Mouse (Mus musculus) liver, adult 2 months (tissue): ENCODE data around the gene Slc45a3.

Experiments used
- CTCF ChIP-seq: fragments of 200-500 bp; IDR thresholded peaks from 2 replicates; pipeline ENCODE4 v1.5.1; 2011; ENCODE audit warnings: low read depth, low read length, control low read depth
- POLR2A ChIP-seq: fragments of 200-500 bp; IDR thresholded peaks from 2 replicates; pipeline ENCODE4 v1.6.1; 2011; ENCODE audit warnings: low read length, control low read depth; ENCODE audit not compliant: insufficient read depth; ENCODE audit errors: extremely low read depth

DNA sequence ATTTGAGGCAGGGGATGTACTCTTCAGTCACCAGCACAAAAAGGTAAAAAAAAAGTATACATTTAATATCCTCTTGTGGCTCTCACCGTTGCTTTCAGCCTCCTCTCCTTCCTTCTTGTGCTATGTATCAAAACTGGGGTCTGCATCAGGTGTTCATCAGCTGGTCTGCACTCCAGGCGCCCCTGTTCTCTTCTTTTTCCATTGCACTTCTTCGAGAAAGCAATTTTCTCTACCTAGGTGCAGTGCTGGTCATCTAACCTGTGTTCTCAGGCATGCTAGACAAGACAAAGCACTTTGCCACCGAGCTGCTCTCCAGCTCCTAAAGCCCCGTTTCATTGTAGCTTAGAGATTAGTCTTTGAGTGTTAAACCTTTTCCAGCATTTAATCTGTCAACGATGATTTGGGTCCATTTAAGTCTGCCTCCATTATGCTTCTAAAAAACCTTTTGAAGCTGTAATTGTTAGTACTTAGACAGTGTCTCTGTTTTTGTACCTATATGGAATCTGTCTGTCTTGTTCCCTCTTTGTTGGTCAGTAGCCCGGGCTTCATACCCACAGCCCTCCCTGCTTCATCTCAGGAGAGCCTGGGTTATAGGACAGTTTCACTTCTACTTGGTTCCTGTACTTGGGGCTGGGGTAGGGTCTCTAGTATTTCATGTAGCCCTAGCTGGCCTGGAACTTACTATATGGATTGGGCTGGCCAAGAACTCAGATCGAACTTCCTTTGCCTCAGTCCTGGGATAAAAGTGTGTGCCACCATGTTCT lies 46.3 kb downstream of the Slc45a3 start:
- TF ChIP-seq POLR2A (no peak), CTCF (no peak)
